Mouse (Mus musculus) cerebellum, postnatal 36 days (tissue): ENCODE measurements around the gene Gm49384.

Source experiments
- DNase-seq, 2 experiments: peaks; one replicate each; pipeline ENCODE4 v3.0.0; 2021 to 2022; ENCODE audit warnings: mixed read lengths in 2 of 2

Gene Gm49384

GRCm38 (mm10) chr12:69204052-69204833 is at the start of gene Gm49384:
Gm49384 (minus strand) TSS chr12:69204267.
- no peak for DNase-seq

DNA sequence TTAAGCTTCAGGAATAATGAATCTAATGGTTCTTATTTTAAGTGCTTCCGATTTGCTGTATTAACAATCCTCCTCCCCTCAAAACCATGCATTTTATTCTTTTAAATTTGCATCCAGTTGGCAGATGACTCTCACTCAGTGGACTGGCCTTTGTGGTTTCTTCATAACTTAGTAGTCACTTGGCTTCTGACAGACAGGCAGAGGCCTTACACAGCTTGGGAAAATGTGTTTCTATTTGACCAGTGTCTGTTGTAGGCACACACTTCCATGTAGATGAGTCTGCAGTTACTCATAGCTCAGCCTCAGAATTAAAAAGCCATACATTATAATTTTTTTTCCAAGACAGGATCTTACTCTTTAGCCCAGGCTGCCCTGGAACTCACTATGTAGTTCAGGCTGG is 49.7 kb upstream of the Gm49384 start:
- DNase-seq: no peak

DNA sequence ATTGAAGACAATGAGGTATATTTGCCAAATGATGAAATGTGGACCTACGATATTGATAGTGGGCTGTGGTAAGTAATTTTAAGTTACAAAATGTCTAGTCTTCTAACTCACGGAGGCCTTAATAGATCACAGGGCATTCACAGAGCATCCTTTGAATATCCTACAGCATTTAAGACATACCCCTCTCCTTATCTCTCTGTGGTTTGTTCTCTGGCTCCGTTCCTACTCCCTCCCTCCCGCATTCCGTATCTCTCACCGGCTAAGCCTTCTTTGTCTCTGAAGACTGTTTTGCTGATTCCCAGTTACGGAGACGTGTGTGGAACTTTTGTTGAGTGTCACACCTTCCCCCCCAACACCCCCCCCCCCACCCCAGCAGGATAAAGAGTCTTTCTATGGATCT is 46.7 kb upstream of the Gm49384 start:
- DNase-seq: no peak

DNA sequence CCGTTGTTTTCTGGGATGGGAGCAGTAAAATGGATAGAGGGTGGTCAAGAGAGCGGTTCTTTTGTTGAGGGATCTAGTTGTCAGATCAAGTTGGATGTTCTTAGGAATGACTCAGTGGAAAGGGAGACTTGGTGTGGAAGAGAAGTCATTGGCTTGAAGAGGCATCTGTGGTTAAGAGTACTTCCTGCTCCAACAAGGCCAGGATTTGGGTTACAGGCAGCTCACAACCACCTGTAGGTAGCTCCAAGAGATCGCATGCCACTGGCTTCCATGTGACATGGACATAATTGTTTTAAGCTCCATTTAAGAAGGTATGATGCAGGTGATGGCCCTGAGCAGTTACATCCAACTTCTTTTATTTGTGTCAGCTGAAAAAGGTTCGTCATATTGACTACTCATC is 45.7 kb upstream of the Gm49384 start:
- no peak for DNase-seq

DNA sequence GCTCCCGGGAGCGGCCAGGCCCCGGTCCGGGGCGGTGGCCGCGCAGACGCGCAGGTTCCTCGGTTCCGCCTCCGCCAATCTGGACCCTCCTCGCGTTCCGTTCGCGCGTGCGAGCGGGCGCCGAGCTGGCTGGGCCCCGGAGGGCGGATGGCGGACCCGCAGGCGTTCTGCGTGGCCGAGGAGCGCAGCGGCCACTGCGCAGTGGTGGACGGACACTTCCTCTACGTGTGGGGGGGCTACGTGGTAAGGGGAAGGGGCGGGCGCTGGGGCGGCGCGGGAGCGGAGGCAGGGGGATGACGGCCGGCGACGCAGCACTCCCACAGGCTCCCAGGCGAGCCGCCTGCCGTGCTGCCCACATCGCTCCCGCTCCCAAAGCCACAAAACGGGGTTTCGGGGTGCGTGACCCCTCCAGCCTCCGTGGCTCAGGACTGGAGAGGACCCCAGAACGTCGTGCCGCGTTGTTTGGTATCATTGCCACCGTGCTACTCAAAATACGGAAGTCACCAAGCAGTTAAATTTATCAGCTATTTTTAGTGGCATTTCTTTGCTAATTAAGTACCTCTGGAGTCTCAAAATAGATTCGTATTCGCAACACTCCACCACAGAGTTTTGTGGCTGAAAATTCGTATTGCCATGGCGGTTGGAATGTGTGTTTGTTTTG is 37.8 kb upstream of the Gm49384 start:
- DNase-seq: peak; percentile 74 to 83

GRCm38 (mm10) chr12:69241405-69241770 is 37.3 kb upstream of the Gm49384 start:
- DNase-seq: no peak

- no peak for DNase-seq
These were observed 36.8 kb upstream of the Gm49384 start, which contains the start of gene Klhdc1 for GRCm38 (mm10) chr12:69240876-69241275. Klhdc1 (plus strand) TSS chr12:69241176.

- no peak for DNase-seq
These were observed 34.2 kb upstream of the Gm49384 start for GRCm38 (mm10) chr12:69238284-69238683.

DNA sequence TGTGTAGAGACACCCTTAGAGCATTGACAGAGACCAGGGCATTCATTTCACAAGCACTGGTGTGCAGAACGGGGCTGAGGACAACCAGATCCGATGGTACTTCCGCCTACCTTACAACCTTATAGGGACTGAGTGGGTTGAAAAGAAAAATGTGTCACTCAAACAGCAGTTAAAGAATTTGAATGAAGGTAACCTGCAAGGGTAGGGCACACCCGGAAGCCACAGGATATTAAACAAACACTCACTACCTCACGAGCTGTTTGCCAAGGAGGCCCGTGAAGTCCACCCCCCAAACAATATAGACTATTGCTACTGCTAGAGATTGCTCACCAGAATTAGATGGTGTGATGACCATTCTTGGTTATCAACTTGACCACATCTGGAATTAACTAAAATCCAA is 31.7 kb upstream of the Gm49384 start:
- no peak for DNase-seq

GRCm38 (mm10) chr12:69229251-69229650 is 25.2 kb upstream of the Gm49384 start:
- no peak for DNase-seq

GRCm38 (mm10) chr12:69227776-69228466 is 23.9 kb upstream of the Gm49384 start, which contains the start of gene Pole2:
Pole2 (minus strand) TSS chr12:69228195.
- peak; percentile 82 to 83 for DNase-seq

DNA sequence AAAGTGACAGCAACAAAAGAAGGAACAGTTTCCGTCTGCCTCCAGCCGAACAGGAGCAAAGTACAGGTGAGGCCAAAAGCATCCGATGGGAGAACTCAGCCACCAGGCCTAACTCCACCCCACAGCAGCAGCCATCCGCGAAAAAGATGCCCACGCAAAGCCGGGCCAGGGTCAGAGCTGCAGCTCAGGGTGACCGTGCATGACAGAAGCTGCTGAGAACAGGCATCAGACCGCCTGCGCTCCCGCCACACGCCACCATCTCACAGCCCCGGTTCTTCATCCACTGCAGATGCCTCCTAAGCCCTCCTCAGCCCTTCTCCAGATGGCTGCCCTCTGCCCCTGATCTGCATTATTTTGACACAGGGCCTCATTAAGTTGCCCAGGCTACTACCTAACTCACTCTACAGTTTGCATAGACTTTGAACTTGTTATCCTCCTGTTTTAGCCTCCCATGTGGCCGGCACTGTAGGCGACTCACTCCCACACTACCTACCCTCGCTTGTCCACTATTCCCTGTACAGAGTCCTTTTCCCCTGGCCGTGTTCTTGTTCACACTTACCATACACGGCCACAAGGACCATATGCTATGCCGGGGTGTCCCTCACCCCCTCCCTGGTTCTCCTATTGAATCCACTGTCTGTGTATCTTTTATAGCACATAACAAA is 16.7 kb upstream of the Gm49384 start:
- no peak for DNase-seq

DNA sequence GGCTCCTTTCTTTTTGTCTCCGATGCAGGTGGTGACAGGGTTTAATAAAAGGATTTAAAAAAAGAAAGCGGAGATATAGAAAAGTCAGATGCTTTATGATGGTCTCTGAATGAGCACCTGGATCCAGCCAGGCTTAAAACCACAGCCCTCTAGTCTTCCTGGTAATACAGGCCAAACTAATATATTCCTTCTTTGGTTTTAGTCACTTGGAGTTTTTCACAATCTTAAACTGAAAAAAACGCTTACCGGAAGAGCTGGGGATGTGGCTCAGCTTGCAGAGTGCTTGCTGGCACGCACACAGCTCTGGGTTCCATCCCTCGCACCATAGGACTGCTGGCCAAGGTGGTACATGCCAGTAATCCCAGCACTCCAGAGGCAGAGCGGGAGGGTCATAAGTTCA is 12.5 kb upstream of the Gm49384 start:
- no peak for DNase-seq

DNA sequence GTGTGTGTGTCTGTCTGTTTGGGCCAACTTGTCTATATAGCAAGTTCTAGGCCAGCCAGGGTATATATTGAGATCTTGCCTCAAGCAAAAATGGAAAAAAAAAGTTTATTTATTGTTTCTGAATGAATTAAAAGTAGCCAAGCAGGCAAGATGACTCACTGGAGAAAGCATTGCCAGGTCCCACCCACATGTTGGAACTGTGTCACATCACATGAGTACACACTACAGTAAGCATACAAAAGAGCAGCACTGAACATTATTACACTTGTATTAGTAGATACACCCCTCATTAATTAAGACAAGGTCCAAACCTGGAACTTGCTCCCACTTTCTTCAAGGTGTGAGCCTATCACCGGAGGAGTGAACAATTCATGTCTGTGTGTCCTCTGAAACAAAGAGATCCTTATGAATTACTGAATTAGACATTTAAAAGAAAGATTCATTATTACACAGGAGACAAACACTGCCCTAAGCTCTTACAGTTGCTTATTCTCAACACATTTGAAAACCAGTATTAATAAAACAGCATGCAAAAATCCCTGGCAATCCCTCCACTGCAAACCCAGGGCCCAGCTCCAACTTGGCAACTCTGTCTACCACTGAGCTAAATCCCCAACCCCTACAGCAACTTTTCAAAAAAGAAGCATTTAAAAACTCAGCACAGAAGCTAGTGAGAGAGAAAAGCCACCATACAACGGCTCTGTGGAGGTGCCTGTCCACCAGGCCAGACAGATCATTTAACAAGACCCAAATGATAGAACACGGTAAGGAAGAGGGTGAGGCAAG is 11.1 kb upstream of the Gm49384 start:
- DNase-seq: no peak

GRCm38 (mm10) chr12:69214393-69214792 is 10.3 kb upstream of the Gm49384 start:
- no peak for DNase-seq

DNA sequence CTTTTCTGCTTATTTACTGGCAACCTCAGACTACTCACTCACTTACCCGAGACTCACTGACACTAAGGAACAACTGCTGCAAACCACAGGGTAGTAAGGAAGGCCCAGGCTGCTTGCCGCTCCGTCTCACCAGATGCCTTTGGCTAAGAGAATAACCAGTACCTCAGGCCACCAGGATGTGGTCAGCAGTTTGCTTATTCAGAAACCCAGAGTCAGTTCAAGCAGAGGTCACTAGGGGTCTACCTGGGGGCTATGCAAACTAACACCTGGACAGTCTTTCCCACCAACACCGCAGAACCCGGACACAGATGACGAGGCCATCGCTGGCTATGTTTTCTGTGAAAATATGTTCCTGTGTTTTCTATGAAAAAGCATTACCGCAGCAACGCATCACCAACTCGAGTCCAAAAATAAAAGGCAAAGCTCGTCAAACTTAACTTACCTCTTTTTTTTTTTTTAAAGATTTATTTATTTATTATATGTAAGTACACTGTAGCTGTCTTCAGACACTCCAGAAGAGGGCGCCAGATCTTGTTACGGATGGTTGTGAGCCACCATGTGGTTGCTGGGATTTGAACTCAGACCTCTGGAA is 9.2 kb upstream of the Gm49384 start:
- DNase-seq: no peak

GRCm38 (mm10) chr12:69211057-69211456 is 7.0 kb upstream of the Gm49384 start:
- DNase-seq: no peak

DNA sequence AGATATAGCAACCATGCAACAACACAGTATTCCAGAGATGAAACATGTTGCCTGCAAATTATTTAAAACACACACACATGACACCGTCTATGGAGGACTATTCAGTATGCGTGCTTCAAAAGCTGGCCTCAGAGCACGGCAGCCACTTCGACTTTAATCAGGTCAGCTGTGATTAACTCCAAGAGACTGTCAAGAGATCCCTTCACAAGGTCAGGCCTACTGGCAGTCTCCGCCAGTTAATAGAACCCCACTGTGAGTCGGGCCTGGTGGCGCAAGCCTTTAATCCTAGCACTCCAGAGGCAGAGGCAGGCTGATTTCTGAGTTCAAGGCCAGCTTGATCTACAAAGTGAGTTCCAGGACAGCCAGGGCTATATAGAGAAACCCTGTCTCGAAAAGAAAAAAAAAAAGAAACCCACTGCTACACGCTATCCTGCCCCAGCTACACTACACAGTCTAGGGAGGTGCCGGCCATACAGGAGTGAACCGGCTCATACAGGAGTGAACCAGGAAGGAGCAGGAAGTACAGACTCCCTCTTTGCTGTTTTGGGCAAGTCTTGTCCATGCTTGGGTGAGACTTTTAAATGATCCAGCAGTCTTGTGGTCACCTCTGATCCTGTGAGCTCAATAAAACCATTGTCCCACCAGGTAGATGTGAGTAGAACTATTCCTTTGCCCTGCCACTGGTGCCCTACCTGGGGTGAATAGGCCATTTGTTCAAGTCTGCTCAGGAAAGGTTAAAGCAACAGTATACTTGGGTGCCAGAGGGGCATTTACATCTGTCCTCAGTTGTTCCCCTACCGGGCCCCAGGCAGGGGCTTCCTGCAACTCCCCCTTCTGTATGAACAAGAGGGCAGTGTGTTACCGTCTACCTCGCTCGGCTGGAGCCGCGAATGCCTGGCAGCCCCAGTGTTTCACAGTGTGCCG is 6.3 kb upstream of the Gm49384 start:
- DNase-seq: no peak

DNA sequence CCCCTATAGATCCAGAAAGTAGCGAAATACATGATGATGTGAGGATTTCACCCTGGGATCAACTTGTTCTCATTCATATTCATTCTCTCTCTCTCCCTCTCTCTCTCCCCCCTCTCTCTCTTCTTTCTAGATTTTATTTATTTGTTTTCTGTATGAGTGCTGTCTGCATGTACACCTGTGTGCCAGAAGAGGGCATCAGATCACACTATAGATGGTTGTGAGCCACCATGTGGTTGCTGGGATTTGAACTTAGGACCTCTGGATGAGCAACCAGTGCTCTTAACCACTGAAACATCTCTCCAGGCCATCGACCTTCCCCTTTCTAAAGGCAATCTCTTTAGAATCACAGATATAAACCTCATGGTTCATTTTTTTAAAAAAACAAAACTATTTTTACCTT is 4.5 kb upstream of the Gm49384 start:
- DNase-seq: no peak

- DNase-seq: no peak
These were observed 3.9 kb upstream of the Gm49384 start for GRCm38 (mm10) chr12:69207926-69208325.

DNA sequence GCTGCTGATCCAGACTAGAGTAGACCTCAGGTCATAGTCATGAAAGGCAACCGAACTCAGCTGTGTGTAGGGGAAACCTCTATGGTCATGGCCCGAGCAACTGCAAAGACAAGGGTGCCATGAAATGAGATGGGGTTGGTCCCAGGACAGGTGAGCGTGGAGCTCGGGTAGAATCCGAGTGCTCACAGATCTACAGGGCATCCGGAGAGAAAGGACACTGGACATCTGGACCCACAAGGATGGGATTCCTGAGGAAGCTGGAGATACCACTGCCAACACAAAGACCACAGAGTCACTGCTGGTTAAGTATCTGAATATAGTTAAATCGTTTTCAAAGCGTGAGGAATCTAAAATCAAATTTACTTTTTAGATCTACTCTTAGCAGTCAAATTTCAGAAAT is 3.3 kb upstream of the Gm49384 start:
- no peak for DNase-seq
